Mouse (Mus musculus): ENCODE data around the gene Cox7a1. TPM values are rescaled to one million over a fixed set of nuclear protein-coding genes. Genes with fewer than 3 reads are reported as not detected.

The Cox7a1 gene
- total and polyA plus RNA-seq, 2 experiments from 2014 or later = 9.7 TPM; not detected in 1

DNA sequence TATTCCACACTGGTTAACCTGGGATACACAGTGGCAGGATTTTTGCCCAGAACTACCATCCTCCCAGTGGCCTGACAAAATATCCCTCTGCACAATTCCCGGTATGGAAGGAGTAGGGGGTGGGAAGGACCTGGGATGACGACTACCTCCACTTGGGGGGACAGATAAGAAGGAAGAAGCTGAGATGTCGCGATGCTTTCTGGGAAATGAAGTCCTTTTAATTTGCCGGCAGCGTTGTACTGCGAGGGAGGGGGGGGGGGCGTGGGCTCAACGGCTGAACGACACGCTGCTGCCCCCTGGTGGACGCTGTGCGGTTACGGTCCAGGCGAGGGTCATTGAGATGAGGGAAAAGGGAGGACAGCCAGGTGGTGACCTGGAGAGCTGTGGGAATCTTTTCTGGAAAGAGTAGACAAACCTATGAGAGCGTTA is 32.8 kb downstream of the Cox7a1 start:
- H3K4me3 ChIP-seq (ENCODE audit: low read length) = no peak overlapping the region
- peak; percentile 85 for ATAC-seq
- H3K9ac ChIP-seq (replicated peaks; ENCODE audit: low read length) = no peak overlapping the region

GRCm38 (mm10) chr7:30217277-30217676 is 33.3 kb downstream of the Cox7a1 start:
- Histone ChIP-seq H3K4me2 (ENCODE audit: low read depth, low read length) (no peak overlapping the region), H3K27me3 (ENCODE audit: insufficient read depth, low read length) (no peaks in the 10 kb centered on the region)
- 75% methylated on average over 2 of the region's 2 CpGs for WGBS

More for the DNA sequence above, 32.8 kb downstream of the Cox7a1 start:
- DNase-seq (ENCODE audit: low spot score) = peak; percentile 95
- H3K4me1 ChIP-seq (ENCODE audit: insufficient read depth, low read length) = no peaks in the 10 kb centered on the region
- no peaks in the 10 kb centered on the region for H3K36me3 ChIP-seq (ENCODE audit: insufficient read depth, low read length)
- peak overlapping the region; percentile 42 for H3K4me2 ChIP-seq (ENCODE audit: low read depth, low read length)
- no peaks in the 10 kb centered on the region for H3K27me3 ChIP-seq (ENCODE audit: insufficient read depth, low read length)
- TF ChIP-seq CTCF (IDR thresholded peaks at IDR 0.05; ENCODE audit: low read depth) = peak; percentile 97
- peak overlapping the region; percentile 68 for H3K27ac ChIP-seq
- under 1% methylated on average over 16 of the region's 16 CpGs for WGBS
- no peaks in the 10 kb centered on the region for H3K9me3 ChIP-seq (ENCODE audit: low read length)

GRCm38 (mm10) chr7:30219293-30220007 is 35.5 kb downstream of the Cox7a1 start:
- Histone ChIP-seq H3K27me3 (ENCODE audit: insufficient read depth, low read length) (no peaks in the 10 kb centered on the region), H3K4me2 (ENCODE audit: low read depth, low read length) (peak overlapping the region; percentile 98), H3K4me1 (ENCODE audit: insufficient read depth, low read length) (no peaks in the 10 kb centered on the region), H3K9me3 (ENCODE audit: low read length) (no peaks in the 10 kb centered on the region), H3K4me3 (ENCODE audit: low read length) (peak overlapping the region; percentile 43), H3K9ac (replicated peaks; ENCODE audit: low read length) (peak overlapping the region; percentile 50), H3K36me3 (ENCODE audit: insufficient read depth, low read length) (peaks cover 9% of the 10 kb centered on the region), H3K27ac (peak overlapping the region; percentile 49; the same call in 1 of the 2 replicates)
- ATAC-seq = peak; percentile 59
- no peak for TF ChIP-seq CTCF (IDR thresholded peaks at IDR 0.05; ENCODE audit: low read depth)
- WGBS = 4% methylated on average over 16 of the region's 16 CpGs
- peak; percentile 83 for DNase-seq (ENCODE audit: low spot score)

More at GRCm38 (mm10) chr7:30217277-30217676, 33.3 kb downstream of the Cox7a1 start:
- DNase-seq (ENCODE audit: low spot score) = no peak
- H3K4me1 ChIP-seq (ENCODE audit: insufficient read depth, low read length) = no peaks in the 10 kb centered on the region
- H3K9me3 ChIP-seq (ENCODE audit: low read length) = no peaks in the 10 kb centered on the region
- ATAC-seq = no peak
- no peak overlapping the region for H3K27ac ChIP-seq
- no peak for TF ChIP-seq CTCF (IDR thresholded peaks at IDR 0.05; ENCODE audit: low read depth)
- H3K4me3 ChIP-seq (ENCODE audit: low read length) = no peak overlapping the region
- H3K36me3 ChIP-seq (ENCODE audit: insufficient read depth, low read length) = no peaks in the 10 kb centered on the region
- H3K9ac ChIP-seq (replicated peaks; ENCODE audit: low read length) = no peak overlapping the region

DNA sequence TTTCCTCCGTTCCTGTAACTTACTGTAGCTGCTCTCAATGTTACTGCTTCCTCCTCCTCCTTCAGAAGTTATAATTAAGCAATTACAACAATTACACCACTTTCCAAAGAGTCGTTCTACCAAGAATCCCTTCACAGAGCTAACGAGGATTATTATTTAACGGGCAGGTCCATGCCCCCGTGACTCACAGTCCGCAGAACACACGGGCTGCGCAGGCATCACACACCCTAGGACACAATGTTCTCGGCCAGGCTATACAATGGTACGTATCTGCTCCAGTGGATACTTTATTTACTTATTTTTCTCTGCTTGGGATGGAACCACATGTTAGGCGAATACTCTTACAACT is 36.0 kb downstream of the Cox7a1 start:
- peaks cover 10% of the 10 kb centered on the region for H3K36me3 ChIP-seq (ENCODE audit: insufficient read depth, low read length)
- DNase-seq (ENCODE audit: low spot score) = no peak
- no peak for ATAC-seq
- H3K9ac ChIP-seq (replicated peaks; ENCODE audit: low read length) = peak overlapping the region; percentile 50
- no peak for TF ChIP-seq CTCF (IDR thresholded peaks at IDR 0.05; ENCODE audit: low read depth)
- H3K27ac ChIP-seq = peak overlapping the region; percentile 49; the same call in 1 of the 2 replicates
- H3K27me3 ChIP-seq (ENCODE audit: insufficient read depth, low read length) = no peaks in the 10 kb centered on the region
- no peaks in the 10 kb centered on the region for H3K4me1 ChIP-seq (ENCODE audit: insufficient read depth, low read length)
- H3K4me3 ChIP-seq (ENCODE audit: low read length) = peak overlapping the region; percentile 43
- H3K9me3 ChIP-seq (ENCODE audit: low read length) = no peaks in the 10 kb centered on the region
- H3K4me2 ChIP-seq (ENCODE audit: low read depth, low read length) = peak overlapping the region; percentile 98
- WGBS = 22% methylated on average over 11 of the region's 11 CpGs

GRCm38 (mm10) chr7:30221433-30221832 is 37.5 kb downstream of the Cox7a1 start:
- TF ChIP-seq CTCF (IDR thresholded peaks at IDR 0.05; ENCODE audit: low read depth) = no peak
- WGBS = 84% methylated on average over 3 of the region's 3 CpGs
- ATAC-seq (no peak), DNase-seq (ENCODE audit: low spot score) (no peak)
- Histone ChIP-seq H3K4me3 (ENCODE audit: low read length) (no peak overlapping the region), H3K27ac (no peak overlapping the region), H3K27me3 (ENCODE audit: insufficient read depth, low read length) (no peaks in the 10 kb centered on the region), H3K9ac (replicated peaks; ENCODE audit: low read length) (no peak overlapping the region), H3K4me1 (ENCODE audit: insufficient read depth, low read length) (no peaks in the 10 kb centered on the region), H3K36me3 (ENCODE audit: insufficient read depth, low read length) (peaks cover 19% of the 10 kb centered on the region), H3K9me3 (ENCODE audit: low read length) (no peaks in the 10 kb centered on the region), H3K4me2 (ENCODE audit: low read depth, low read length) (no peak overlapping the region)

GRCm38 (mm10) chr7:30222205-30222604 is 38.3 kb downstream of the Cox7a1 start:
- Histone ChIP-seq H3K4me3 (ENCODE audit: low read length) (no peak overlapping the region), H3K9ac (replicated peaks; ENCODE audit: low read length) (no peak overlapping the region), H3K4me1 (ENCODE audit: insufficient read depth, low read length) (no peaks in the 10 kb centered on the region), H3K36me3 (ENCODE audit: insufficient read depth, low read length) (peaks cover 26% of the 10 kb centered on the region), H3K27ac (no peak overlapping the region), H3K9me3 (ENCODE audit: low read length) (no peaks in the 10 kb centered on the region), H3K27me3 (ENCODE audit: insufficient read depth, low read length) (no peaks in the 10 kb centered on the region), H3K4me2 (ENCODE audit: low read depth, low read length) (no peak overlapping the region)
- TF ChIP-seq CTCF (IDR thresholded peaks at IDR 0.05; ENCODE audit: low read depth) = no peak
- ATAC-seq (no peak), DNase-seq (ENCODE audit: low spot score) (no peak)
- WGBS = 95% methylated on average over 5 of the region's 5 CpGs

DNA sequence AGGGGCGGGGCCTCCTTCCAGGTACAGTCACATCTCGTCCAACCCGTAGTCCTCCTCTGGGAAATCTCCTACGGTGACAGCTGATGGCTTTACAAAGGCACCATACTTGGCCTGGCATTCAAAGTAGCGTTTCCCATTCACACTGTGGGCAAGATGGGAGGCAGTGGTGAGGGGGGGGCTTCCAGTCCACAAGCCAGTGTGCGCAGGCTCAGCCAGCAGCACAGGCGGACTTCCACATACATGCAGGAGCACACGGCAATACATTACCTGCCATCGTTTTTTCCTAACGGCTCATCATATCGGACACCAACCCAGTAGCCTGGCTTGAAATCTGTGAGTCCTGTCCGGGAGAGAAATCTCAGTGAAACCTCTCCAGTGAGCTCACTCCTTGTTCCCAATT is 40.3 kb downstream of the Cox7a1 start:
- Histone ChIP-seq H3K36me3 (ENCODE audit: insufficient read depth, low read length) (peaks cover 34% of the 10 kb centered on the region), H3K4me3 (ENCODE audit: low read length) (no peak overlapping the region), H3K9me3 (ENCODE audit: low read length) (no peaks in the 10 kb centered on the region), H3K4me1 (ENCODE audit: insufficient read depth, low read length) (no peaks in the 10 kb centered on the region), H3K27me3 (ENCODE audit: insufficient read depth, low read length) (no peaks in the 10 kb centered on the region), H3K4me2 (ENCODE audit: low read depth, low read length) (no peak overlapping the region), H3K27ac (no peak overlapping the region), H3K9ac (replicated peaks; ENCODE audit: low read length) (no peak overlapping the region)
- DNase-seq (ENCODE audit: low spot score) (no peak), ATAC-seq (no peak)
- 91% methylated on average over 12 of the region's 12 CpGs for WGBS
- no peak for TF ChIP-seq CTCF (IDR thresholded peaks at IDR 0.05; ENCODE audit: low read depth)

All from hindbrain, postnatal 0 days (tissue).